Mouse (Mus musculus) left cerebral cortex, postnatal 36 days (tissue): ENCODE data around the gene Gfi1b. TPM values are rescaled to one million over a fixed set of nuclear protein-coding genes. Genes with fewer than 3 reads are reported as not detected.

Experiments used
- DNase-seq, 2 experiments: peaks; one replicate each; pipeline ENCODE4 v3.0.0; 2021 to 2022; ENCODE audit warnings: low spot score in 2 of 2, mixed read lengths in 1 of 2
- intact Hi-C: fragments of 180-260 bp; cut with DNase I; formaldehyde crosslinking; loops from one replicate; pipeline ENCODE4 v1.15.1; 2025
- microRNA-seq: library from miRNA; unstranded; fragments of <30 nt; microRNA quantifications from one replicate; pipeline ENCODE4 v1.2.0, GENCODE M21; 2022
- total RNA-seq, 2 experiments: library from RNA; stranded (reverse); gene quantifications; 2 replicates each; pipeline ENCODE4 v1.2.3; 2021

The Gfi1b gene
- total RNA-seq, 2 experiments from 2014 or later: not detected

DNA sequence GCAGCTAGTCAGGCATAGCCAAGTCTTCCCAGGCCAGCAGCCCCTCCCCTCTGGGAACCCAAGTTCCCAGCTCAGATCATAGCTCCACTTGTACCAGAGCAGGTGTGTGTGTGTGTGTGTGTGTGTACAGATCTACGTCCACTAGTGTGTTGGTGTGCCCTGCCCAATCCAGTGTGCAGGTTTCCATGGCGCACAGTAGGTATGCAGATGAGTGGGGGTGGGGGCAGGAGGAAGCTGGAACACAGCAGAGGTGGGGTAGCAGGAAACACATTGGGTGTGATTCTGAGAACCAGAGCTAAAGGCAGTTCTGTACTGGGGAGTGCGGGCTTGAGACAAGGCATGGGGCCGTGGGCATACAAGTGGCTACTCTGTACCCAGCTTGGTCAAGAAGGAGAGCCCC is 57.4 kb downstream of the Gfi1b start:
- no peak for DNase-seq
- intact Hi-C loops: no loop called here

DNA sequence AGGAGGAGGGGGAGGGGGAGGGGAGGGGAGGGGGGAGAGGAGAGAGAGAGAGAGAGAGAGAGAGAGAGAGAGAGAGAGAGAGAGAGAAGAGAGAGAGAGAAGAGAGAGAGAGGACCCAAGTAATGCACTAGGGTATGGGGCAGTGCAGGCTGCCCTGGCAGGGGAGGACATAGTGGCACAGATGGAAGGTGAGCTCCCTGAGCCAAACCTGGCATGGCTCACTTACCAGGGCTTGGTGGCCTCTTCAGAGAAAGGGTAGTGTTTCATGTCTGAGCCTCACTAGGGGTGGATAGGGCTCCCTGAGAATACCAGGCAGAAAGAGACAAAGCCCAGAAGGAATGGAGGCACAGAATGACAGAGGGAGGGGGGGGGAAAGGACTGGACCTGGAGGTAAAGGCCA is 58.0 kb downstream of the Gfi1b start:
- DNase-seq: no peak
- intact Hi-C loops: no loop called here

DNA sequence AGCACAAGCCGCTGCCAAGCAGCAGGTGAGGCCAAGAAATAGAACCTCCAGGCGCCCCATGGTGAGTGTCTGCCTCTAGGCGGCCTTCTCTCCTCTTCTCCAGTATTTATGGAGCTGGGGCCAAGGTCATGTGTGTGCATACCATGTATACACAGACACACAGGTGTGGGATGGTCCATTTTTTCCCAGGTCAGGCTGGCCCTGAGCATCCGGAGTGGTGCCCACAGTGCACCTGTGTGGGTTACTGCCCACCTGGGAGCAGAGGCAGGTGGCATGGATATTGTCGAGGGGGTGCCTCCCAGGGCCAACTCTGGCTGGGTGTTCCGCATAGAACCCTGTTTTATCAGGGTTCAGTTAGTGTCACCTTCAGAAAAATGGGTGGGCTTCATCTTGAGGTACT is 58.5 kb downstream of the Gfi1b start, which contains the start of gene Cel:
Cel (minus strand) TSS at position 101 of the 400 bp plus-strand sequence.
- intact Hi-C loops: no loop called here
- no peak for DNase-seq

Small RNA genes lying within 50 kb of the gene (microRNA-seq; reads per million reads assigned to microRNA genes)
- not detected for gene Gm22824

Other genes with a start within 250 kb of the Gfi1b start
- gene Ppp1r26, start 175.2 kb downstream of the Gfi1b start, total RNA-seq: 10 to 100 TPM; 26.8 to 30.3 TPM
- gene 1700007K13Rik, start 155.7 kb downstream of the Gfi1b start, total RNA-seq: 1 to 10 TPM; 4.0 to 5.1 TPM
- gene Mrps2, start 153.9 kb downstream of the Gfi1b start, total RNA-seq: 10 to 100 TPM; 35.4 to 39.0 TPM
- gene Gbgt1, start 125.1 kb downstream of the Gfi1b start, total RNA-seq: 1 to 10 TPM; 1.6 to 3.3 TPM
- 1 to 10 TPM; 1.7 TPM for gene Gm10134, start 115.9 kb downstream of the Gfi1b start, total RNA-seq
- gene Ralgds, start 108.9 kb downstream of the Gfi1b start, total RNA-seq: 10 to 100 TPM; 82.7 to 82.8 TPM
- not detected for gene Cel, start 58.6 kb downstream of the Gfi1b start, total RNA-seq
- gene Gtf3c5, start 38.2 kb downstream of the Gfi1b start, total RNA-seq: 10 to 100 TPM; 17.9 to 18.6 TPM
- gene Tsc1, start 19.2 kb upstream of the Gfi1b start, total RNA-seq: 10 to 100 TPM; 48.4 to 60.7 TPM
- gene Spaca9, start 77.7 kb upstream of the Gfi1b start, total RNA-seq: not detected
- gene Ak8, start 78.2 kb upstream of the Gfi1b start, total RNA-seq: 1 to 10 TPM; 1.6 to 1.7 TPM
- gene Gtf3c4, start 218.4 kb upstream of the Gfi1b start, total RNA-seq: 10 to 100 TPM; 31.8 to 35.8 TPM
- gene Ddx31, start 218.4 kb upstream of the Gfi1b start, total RNA-seq: 1 to 10 TPM; 6.2 to 8.7 TPM